Mouse (Mus musculus) olfactory bulb, adult 2 months (tissue): ENCODE results near the gene Ctnna2.

Source experiments
- CTCF ChIP-seq: fragments of 200-500 bp; IDR thresholded peaks from 2 replicates; pipeline ENCODE4 v1.5.1; 2012; ENCODE audit warnings: low read depth, mild to moderate bottlenecking, low read length, moderate library complexity; ENCODE audit not compliant: insufficient read depth
- POLR2A ChIP-seq: fragments of 200-500 bp; IDR thresholded peaks from 2 replicates; pipeline ENCODE4 v1.6.1; 2012; ENCODE audit warnings: mild to moderate bottlenecking, low read depth, low read length, moderate library complexity; ENCODE audit not compliant: insufficient read depth

- TF ChIP-seq POLR2A (no peak), CTCF (no peak)
Measured at GRCm38 (mm10) chr6:77827526-77827925, 152.0 kb downstream of the Ctnna2 start.
